Comparison of ENCODE assay signal across 13 mouse cellular contexts in genomic region chr8:122636803-122637175, GRCm38 (mm10). TPM values are rescaled to one million over a fixed set of nuclear protein-coding genes. Genes with fewer than 3 reads are reported as not detected.
A peak's percentile ranks its signal among the peaks of the same experiment; 100 is the strongest.
DNase-seq lines count a peak whose midpoint lies in the region; ATAC-seq lines count a peak whose summit lies in the region.
"Had no signal": no experiment of that assay in that cellular context is flagged by ENCODE, and none has a peak within 500 bp of the region (broad histone marks: within the 10 kb centered on the region; RNA-seq: fewer than 3 reads in every experiment).

No protein-coding gene starts in this region.

- peak overlapping the region; percentile 55; the same call in 1 of the 2 replicates for H3K27ac ChIP-seq in intestine, embryonic 15.5 days
- H3K27ac ChIP-seq: hindbrain, embryonic 13.5 days; lung, embryonic 15.5 days had no signal

- peak overlapping the region; percentile 20 for H3K4me2 ChIP-seq in intestine, embryonic 15.5 days (replicated peaks)
- H3K4me2 ChIP-seq: hindbrain, embryonic 13.5 days; lung, embryonic 15.5 days had no signal

- ATAC-seq in intestine, embryonic 15.5 days, result peak; percentile 5; the same call in 1 of the 2 replicates
- ATAC-seq: activated CD4-positive, CD25-positive, alpha-beta regulatory T cell, adult 4 months had no signal

- peak; percentile 36 to 56 for DNase-seq in left cerebral cortex, adult 18-20 months (ENCODE audit: low spot score in 2 of 2)
- no peak for DNase-seq in left cerebral cortex, adult 11 months (ENCODE audit: low spot score)
- peak; percentile 70 to 84 for DNase-seq in gastrocnemius, adult 8-10 months (ENCODE audit: low spot score in 2 of 2)
- peak; percentile 94 for DNase-seq in skeletal muscle tissue, adult 2 months (ENCODE audit: low read depth, low spot score)
- DNase-seq in thymus, postnatal 10 days (ENCODE audit: low spot score in 2 of 2), result no peak
- no peak for DNase-seq in neural tube, embryonic 10.5 days (ENCODE audit: extremely low spot score, low spot score)
- no peak for DNase-seq in cerebellum, adult 18-20 months
- DNase-seq: kidney, postnatal 25 days; thymus, postnatal 25 days had no signal

- H3K27me3 ChIP-seq in intestine, embryonic 15.5 days (replicated peaks), result no peaks in the 10 kb centered on the region
- H3K27me3 ChIP-seq: hindbrain, embryonic 13.5 days; lung, embryonic 15.5 days had no signal

- H3K9me3 ChIP-seq in intestine, embryonic 15.5 days, result no peaks in the 10 kb centered on the region
- H3K9me3 ChIP-seq: hindbrain, embryonic 13.5 days; lung, embryonic 15.5 days had no signal

- no peaks in the 10 kb centered on the region for H3K36me3 ChIP-seq in intestine, embryonic 15.5 days

- H3K4me3 ChIP-seq in intestine, embryonic 15.5 days (replicated peaks), result no peak overlapping the region
- H3K4me3 ChIP-seq: hindbrain, embryonic 13.5 days; lung, embryonic 15.5 days had no signal

- H3K9ac ChIP-seq in intestine, embryonic 15.5 days, result no peak overlapping the region
- H3K9ac ChIP-seq: hindbrain, embryonic 13.5 days; lung, embryonic 15.5 days had no signal

- WGBS in intestine, embryonic 15.5 days, result 31% methylated on average over 9 of the region's 9 CpGs

- H3K4me1 ChIP-seq in intestine, embryonic 15.5 days (replicated peaks), result peaks cover 52% of the 10 kb centered on the region

RNA-seq across cellular contexts. Expression of gene Pabpn1l, which starts 14.2 kb away (rescaled TPM):
- total RNA-seq in left cerebral cortex, adult 18-20 months (2021), result not detected
- total RNA-seq in gastrocnemius, adult 8-10 months (2022), result under 1 TPM in 1 of 4 experiments, not detected in 3; 0.27 TPM
- not detected in 2 replicates for polyA plus RNA-seq in intestine, embryonic 15.5 days (2015; fragmentation: Nextera tagmentation; extraction: Ambion mirVana)
- polyA plus RNA-seq: activated CD4-positive, CD25-positive, alpha-beta regulatory T cell, adult 4 months; hindbrain, embryonic 13.5 days; lung, embryonic 15.5 days had no signal

RNA-seq across cellular contexts. Expression of gene Trappc2l, which starts 25.3 kb away (rescaled TPM):
- total RNA-seq in left cerebral cortex, adult 18-20 months (2021), result 10 to 100 TPM; 79.6 to 86.0 TPM
- total RNA-seq in gastrocnemius, adult 8-10 months (2022), result 10 to 100 TPM; 38.7 to 49.7 (median 44.0) TPM
- 58.0 and 76.0 TPM in 2 replicates for polyA plus RNA-seq in intestine, embryonic 15.5 days (2015; fragmentation: Nextera tagmentation; extraction: Ambion mirVana)

RNA-seq across cellular contexts. Expression of gene Galns, which starts 25.5 kb away (rescaled TPM):
- total RNA-seq in left cerebral cortex, adult 18-20 months (2021), result 1 to 10 TPM; 8.1 to 8.3 TPM
- under 1 TPM; 0.92 to 0.96 (median 0.93) TPM for total RNA-seq in gastrocnemius, adult 8-10 months (2022)
- 17.1 and 18.8 TPM in 2 replicates for polyA plus RNA-seq in intestine, embryonic 15.5 days (2015; fragmentation: Nextera tagmentation; extraction: Ambion mirVana)

Comparison
In these comparisons a context has a peak if more than half of its experiments do, and no peak if none do; other contexts are left out.
1. DNase-seq: peak in left cerebral cortex, adult 18-20 months (2 of 2), gastrocnemius, adult 8-10 months (2 of 2) and skeletal muscle tissue, adult 2 months (single experiment); none in left cerebral cortex, adult 11 months (single experiment), thymus, postnatal 10 days (0 of 2), neural tube, embryonic 10.5 days (single experiment) and cerebellum, adult 18-20 months (0 of 2).
2. RNA of gene Galns, which starts 25.5 kb away (total RNA-seq): 8.1 to 8.3 TPM in left cerebral cortex, adult 18-20 months; 0.92 to 0.96 TPM in gastrocnemius, adult 8-10 months; every median in the first group is over 4 times any median in the second.